Mouse (Mus musculus) yolk sac, embryonic 10.5 days (tissue): ENCODE results near the gene Nfib.

ENCODE experiments used
- DNase-seq: peaks from one replicate; pipeline ENCODE4 v3.0.0-alpha.2; 2017; ENCODE audit warnings: low spot score

Nfib gene

GRCm38 (mm10) chr4:82464051-82464632, 241.4 kb downstream of the Nfib start:
- no peak for DNase-seq

GRCm38 (mm10) chr4:82463189-82463715, 242.3 kb downstream of the Nfib start:
- DNase-seq, result no peak

- DNase-seq, result no peak
These were observed 243.9 kb downstream of the Nfib start for GRCm38 (mm10) chr4:82461676-82462075.

- DNase-seq, result no peak
These were observed 246.7 kb downstream of the Nfib start for GRCm38 (mm10) chr4:82458895-82459294.

GRCm38 (mm10) chr4:82456908-82457307, 248.6 kb downstream of the Nfib start:
- no peak for DNase-seq

GRCm38 (mm10) chr4:82456323-82456713, 249.2 kb downstream of the Nfib start:
- DNase-seq, result no peak

- DNase-seq, result no peak
These were observed 249.8 kb downstream of the Nfib start for GRCm38 (mm10) chr4:82455617-82456322.

- no peak for DNase-seq
These were observed 250.6 kb downstream of the Nfib start for GRCm38 (mm10) chr4:82454989-82455388.

- no peak for DNase-seq
These were observed 252.2 kb downstream of the Nfib start for GRCm38 (mm10) chr4:82453341-82453740.

- DNase-seq, result no peak
These were observed 252.6 kb downstream of the Nfib start for GRCm38 (mm10) chr4:82452905-82453304.

- DNase-seq, result no peak
These were observed 258.4 kb downstream of the Nfib start for GRCm38 (mm10) chr4:82447061-82447671.

- DNase-seq, result no peak
These were observed 261.5 kb downstream of the Nfib start for GRCm38 (mm10) chr4:82444078-82444477.

- DNase-seq, result no peak
These were observed 262.1 kb downstream of the Nfib start for GRCm38 (mm10) chr4:82443441-82443840.

- DNase-seq, result no peak
These were observed 262.5 kb downstream of the Nfib start for GRCm38 (mm10) chr4:82443003-82443402.

- no peak for DNase-seq
These were observed 264.9 kb downstream of the Nfib start for GRCm38 (mm10) chr4:82440606-82441005.

GRCm38 (mm10) chr4:82439813-82440212, 265.7 kb downstream of the Nfib start:
- no peak for DNase-seq

- no peak for DNase-seq
These were observed 266.9 kb downstream of the Nfib start for GRCm38 (mm10) chr4:82438631-82439030.

- DNase-seq, result no peak
These were observed 267.8 kb downstream of the Nfib start for GRCm38 (mm10) chr4:82437533-82438318.

GRCm38 (mm10) chr4:82436656-82437055, 268.9 kb downstream of the Nfib start:
- DNase-seq, result no peak

- peak; percentile 28 for DNase-seq
These were observed 269.8 kb downstream of the Nfib start for GRCm38 (mm10) chr4:82435716-82436115.

GRCm38 (mm10) chr4:82433926-82434705, 271.4 kb downstream of the Nfib start:
- DNase-seq, result no peak

GRCm38 (mm10) chr4:82431831-82432230, 273.7 kb downstream of the Nfib start:
- DNase-seq, result no peak
